Mouse (Mus musculus) frontal cortex, postnatal 36 days (tissue): ENCODE results near the gene Suz12.
"Not testable (repeated sequence)": the region's sequence is repeated elsewhere in the genome, so short reads cannot be mapped to it uniquely, and the experiment has no call there.

Source experiments
- DNase-seq, 2 experiments: peaks; one replicate each; pipeline ENCODE4 v3.0.0; 2022; ENCODE audit warnings: low spot score in 2 of 2

Suz12 gene

GRCm38 (mm10) chr11:79992592-79993355, at the start of gene Suz12:
Gene Suz12 (plus strand): TSS chr11:79993106.
- peak; percentile 91 to 94 for DNase-seq

GRCm38 (mm10) chr11:79943136-79943535, 49.8 kb upstream of the Suz12 start:
- no peak for DNase-seq

GRCm38 (mm10) chr11:79943601-79944000, 49.3 kb upstream of the Suz12 start:
- no peak for DNase-seq

GRCm38 (mm10) chr11:79947265-79947664, 45.6 kb upstream of the Suz12 start:
- no peak for DNase-seq

GRCm38 (mm10) chr11:79961346-79962124, 31.4 kb upstream of the Suz12 start:
- DNase-seq = no peak

GRCm38 (mm10) chr11:79962125-79962876, 30.6 kb upstream of the Suz12 start, which contains the start of gene Utp6:
Gene Utp6 (minus strand): TSS chr11:79962390.
- DNase-seq = peak; percentile 98

- DNase-seq = peak in 1 of 2 experiments; percentile 9
Observed at GRCm38 (mm10) chr11:79962877-79963183, 30.1 kb upstream of the Suz12 start.

- DNase-seq = no peak
Observed at GRCm38 (mm10) chr11:79963212-79963974, 29.5 kb upstream of the Suz12 start.

- peak; percentile 15 to 24 for DNase-seq
Observed at GRCm38 (mm10) chr11:79965896-79966295, 27.0 kb upstream of the Suz12 start.

GRCm38 (mm10) chr11:79967752-79968151, 25.2 kb upstream of the Suz12 start:
- no peak for DNase-seq

- DNase-seq = no peak
Observed at GRCm38 (mm10) chr11:79973133-79973532, 19.8 kb upstream of the Suz12 start.

GRCm38 (mm10) chr11:79973626-79974476, 19.1 kb upstream of the Suz12 start:
- peak in 1 of 2 experiments; percentile 14 for DNase-seq

GRCm38 (mm10) chr11:79975377-79975776, 17.5 kb upstream of the Suz12 start:
- DNase-seq = no peak

- no peak for DNase-seq
Observed at GRCm38 (mm10) chr11:79976222-79976621, 16.7 kb upstream of the Suz12 start.

GRCm38 (mm10) chr11:79976645-79977044, 16.3 kb upstream of the Suz12 start:
- not testable (repeated sequence) for DNase-seq

GRCm38 (mm10) chr11:79977061-79977460, 15.8 kb upstream of the Suz12 start:
- not testable (repeated sequence) for DNase-seq

- not testable (repeated sequence) for DNase-seq
Observed at GRCm38 (mm10) chr11:79977747-79978146, 15.2 kb upstream of the Suz12 start.

- no peak for DNase-seq
Observed at GRCm38 (mm10) chr11:79986886-79987285, 6.0 kb upstream of the Suz12 start.

GRCm38 (mm10) chr11:79987896-79988295, 5.0 kb upstream of the Suz12 start:
- no peak for DNase-seq

- DNase-seq = no peak
Observed at GRCm38 (mm10) chr11:79990120-79990519, 2.8 kb upstream of the Suz12 start.

GRCm38 (mm10) chr11:79991600-79991999, 1.3 kb upstream of the Suz12 start:
- no peak for DNase-seq
